Mouse (Mus musculus) heart, embryonic 14.5 days (tissue): Measurements from ENCODE around the gene Abi2. TPM values are rescaled to one million over a fixed set of nuclear protein-coding genes. Genes with fewer than 3 reads are reported as not detected.

Experiments used
- ATAC-seq: fragments of 200-750 bp; cut with Nextera tagmentation; 2 replicates; pipeline ENCODE4 v1.8.0; 2017; ENCODE audit warnings: low read depth, moderate TSS enrichment; ENCODE audit not compliant: insufficient number of reproducible peaks, insufficient read depth, low FRiP score
- H3K27ac ChIP-seq, 2 experiments: fragments of 200-500 bp in 1 of 2; fragments of 300-500 bp in 1 of 2; sonication (generic) in 1 of 2; replicated peaks in 1 of 2; 2 replicates each; pipeline ENCODE4 v1.5.1; 2012 to 2014; ENCODE audit warnings: low read depth in 2 of 2, low read length in 2 of 2, control low read depth in 1 of 2, mild to moderate bottlenecking in 1 of 2, mixed read lengths in 1 of 2; ENCODE audit not compliant: control insufficient read depth in 1 of 2, insufficient read depth in 1 of 2
- H3K27me3 ChIP-seq: fragments of 300-500 bp; sonication (generic); 2 replicates; pipeline ENCODE4 v1.6.1; 2014; ENCODE audit warnings: mild to moderate bottlenecking, low read length, control low read depth; ENCODE audit not compliant: control insufficient read depth, insufficient read depth
- H3K36me3 ChIP-seq: fragments of 300-500 bp; sonication (generic); 2 replicates; pipeline ENCODE4 v1.6.1; 2014; ENCODE audit warnings: mild to moderate bottlenecking, control low read depth, low read length, mixed read lengths; ENCODE audit not compliant: control insufficient read depth, insufficient read depth
- H3K4me1 ChIP-seq, 2 experiments: fragments of 200-500 bp in 1 of 2; fragments of 300-500 bp in 1 of 2; sonication (generic) in 1 of 2; 2 replicates each; pipeline ENCODE4 v1.6.1; 2012 to 2014; ENCODE audit warnings: low read length in 2 of 2, control low read depth in 1 of 2, mixed read lengths in 1 of 2; ENCODE audit not compliant: control insufficient read depth in 2 of 2, insufficient read depth in 2 of 2
- H3K4me2 ChIP-seq: fragments of 300-500 bp; sonication (generic); 2 replicates; pipeline ENCODE4 v1.6.1; 2014; ENCODE audit warnings: mild to moderate bottlenecking, low read length
- H3K4me3 ChIP-seq, 2 experiments: fragments of 200-500 bp in 1 of 2; fragments of 300-500 bp in 1 of 2; sonication (generic) in 1 of 2; 2 replicates each; pipeline ENCODE4 v1.5.1; 2012 to 2014; ENCODE audit warnings: low read length in 2 of 2, mild to moderate bottlenecking in 2 of 2, control low read depth in 1 of 2, low read depth in 1 of 2, moderate library complexity in 1 of 2; ENCODE audit not compliant: control insufficient read depth in 1 of 2, insufficient read depth in 1 of 2
- H3K9ac ChIP-seq: fragments of 300-500 bp; sonication (generic); 2 replicates; pipeline ENCODE4 v1.6.1; 2014; ENCODE audit warnings: mild to moderate bottlenecking, low read length
- H3K9me3 ChIP-seq: fragments of 300-500 bp; sonication (generic); 2 replicates; pipeline ENCODE4 v1.6.1; 2016; ENCODE audit warnings: low read length, control low read depth; ENCODE audit not compliant: control insufficient read depth
- WGBS: fragments of 180-500 bp; shearing (Covaris S2); extraction: QIAGEN DNeasy Blood & Tissue Kit; methylation state at CpG from one replicate; pipeline ENCODE4 v1.1.7; 2014; 5-methylcytosine and 5-hydroxymethylcytosine counted together
- polyA plus RNA-seq: library from polyadenylated mRNA; unstranded; fragments of >200 nt; fragmentation: Nextera tagmentation; extraction: Ambion mirVana; gene quantifications from 2 replicates; pipeline ENCODE4 v1.2.1, GENCODE M21; 2014

Abi2 gene
- polyA plus RNA-seq, result 35.0 and 38.5 TPM in 2 replicates

GRCm38 (mm10) chr1:60409168-60409828, at the start of gene Abi2:
Abi2 (plus strand) TSS chr1:60409619.
- Histone ChIP-seq H3K4me2 (peak within 1 kb of the TSS; percentile 79), H3K9ac (peak within 1 kb of the TSS; percentile 95), H3K4me3 (peak within 1 kb of the TSS; percentile 95), H3K9me3 (no peaks in the 10 kb centered on the region), H3K4me1 (peaks cover 2 to 21% of the 10 kb centered on the region in 2 experiments; a peak in 3 of 4 replicates), H3K27ac (peak within 1 kb of the TSS; percentile 93), H3K36me3 (no peaks in the 10 kb centered on the region), H3K27me3 (no peaks in the 10 kb centered on the region)
- peak; percentile 93 for ATAC-seq
- WGBS, result under 1% methylated on average over 34 of the region's 69 CpGs

GRCm38 (mm10) chr1:60361626-60362025, 47.8 kb upstream of the Abi2 start:
- no peaks in the 10 kb centered on the region for H3K9me3 ChIP-seq
- no peak overlapping the region for H3K4me2 ChIP-seq
- 81% methylated on average over 1 of the region's 1 CpGs for WGBS
- H3K27me3 ChIP-seq, result no peaks in the 10 kb centered on the region
- H3K9ac ChIP-seq, result no peak overlapping the region
- H3K27ac ChIP-seq, result no peak overlapping the region
- H3K36me3 ChIP-seq, result peaks cover 31% of the 10 kb centered on the region
- H3K4me1 ChIP-seq, result no peaks in the 10 kb centered on the region
- H3K4me3 ChIP-seq, result no peak overlapping the region
- ATAC-seq, result no peak

GRCm38 (mm10) chr1:60376556-60376955, 32.9 kb upstream of the Abi2 start:
- Histone ChIP-seq H3K4me2 (no peak overlapping the region), H3K36me3 (peaks cover 83% of the 10 kb centered on the region), H3K9ac (no peak overlapping the region), H3K27ac (no peak overlapping the region), H3K27me3 (no peaks in the 10 kb centered on the region), H3K4me1 (no peaks in the 10 kb centered on the region), H3K9me3 (0 out of 2 replicates have a peak, but pooled peaks cover 5% of the 10 kb centered on the region), H3K4me3 (no peak overlapping the region)
- no peak for ATAC-seq
- 97% methylated on average over 1 of the region's 1 CpGs for WGBS

GRCm38 (mm10) chr1:60381910-60382309, 27.5 kb upstream of the Abi2 start:
- Histone ChIP-seq H3K9me3 (no peaks in the 10 kb centered on the region), H3K27me3 (no peaks in the 10 kb centered on the region), H3K4me1 (no peaks in the 10 kb centered on the region), H3K9ac (no peak overlapping the region), H3K36me3 (peaks cover 68% of the 10 kb centered on the region), H3K4me2 (no peak overlapping the region), H3K4me3 (no peak overlapping the region), H3K27ac (no peak overlapping the region)
- no peak for ATAC-seq
- WGBS, result 78% methylated on average over 3 of the region's 3 CpGs

- 100% methylated on average over 1 of the region's 1 CpGs for WGBS
- Histone ChIP-seq H3K27me3 (no peaks in the 10 kb centered on the region), H3K36me3 (no peaks in the 10 kb centered on the region), H3K9ac (no peak overlapping the region), H3K9me3 (no peaks in the 10 kb centered on the region), H3K4me2 (no peak overlapping the region), H3K4me1 (peaks cover 2 to 10% of the 10 kb centered on the region in 2 experiments; a peak in 3 of 4 replicates), H3K27ac (no peak overlapping the region), H3K4me3 (no peak overlapping the region)
- no peak for ATAC-seq
These were observed 4.6 kb upstream of the Abi2 start for GRCm38 (mm10) chr1:60404848-60405247.

- Histone ChIP-seq H3K4me2 (peak overlapping the region; percentile 79), H3K9me3 (no peaks in the 10 kb centered on the region), H3K9ac (peak overlapping the region; percentile 95), H3K4me1 (peaks cover 2 to 21% of the 10 kb centered on the region in 2 experiments; a peak in 3 of 4 replicates), H3K4me3 (peak overlapping the region; percentile 95), H3K27me3 (no peaks in the 10 kb centered on the region), H3K36me3 (no peaks in the 10 kb centered on the region), H3K27ac (peak overlapping the region; percentile 93)
- 21% methylated on average over 13 of the region's 13 CpGs for WGBS
- ATAC-seq, result no peak
These were observed 785 bp upstream of the Abi2 start for GRCm38 (mm10) chr1:60408501-60409167.

GRCm38 (mm10) chr1:60409928-60410817, 754 bp downstream of the Abi2 start:
- Histone ChIP-seq H3K9ac (peak overlapping the region; percentile 95), H3K4me3 (peak overlapping the region; percentile 95), H3K27ac (peak overlapping the region; percentile 73 to 93), H3K27me3 (no peaks in the 10 kb centered on the region), H3K36me3 (no peaks in the 10 kb centered on the region), H3K9me3 (no peaks in the 10 kb centered on the region), H3K4me2 (peak overlapping the region; percentile 79), H3K4me1 (peaks cover 2 to 21% of the 10 kb centered on the region in 2 experiments; a peak in 3 of 4 replicates)
- peak; percentile 70 for ATAC-seq
- 2% methylated on average over 47 of the region's 54 CpGs for WGBS
